Mouse (Mus musculus): ENCODE measurements around the gene Tent4a. TPM values are rescaled to one million over a fixed set of nuclear protein-coding genes. Genes with fewer than 3 reads are reported as not detected.

Tent4a gene
- polyA plus RNA-seq, 1 experiment from 2014 or later = 8.4 TPM

DNA sequence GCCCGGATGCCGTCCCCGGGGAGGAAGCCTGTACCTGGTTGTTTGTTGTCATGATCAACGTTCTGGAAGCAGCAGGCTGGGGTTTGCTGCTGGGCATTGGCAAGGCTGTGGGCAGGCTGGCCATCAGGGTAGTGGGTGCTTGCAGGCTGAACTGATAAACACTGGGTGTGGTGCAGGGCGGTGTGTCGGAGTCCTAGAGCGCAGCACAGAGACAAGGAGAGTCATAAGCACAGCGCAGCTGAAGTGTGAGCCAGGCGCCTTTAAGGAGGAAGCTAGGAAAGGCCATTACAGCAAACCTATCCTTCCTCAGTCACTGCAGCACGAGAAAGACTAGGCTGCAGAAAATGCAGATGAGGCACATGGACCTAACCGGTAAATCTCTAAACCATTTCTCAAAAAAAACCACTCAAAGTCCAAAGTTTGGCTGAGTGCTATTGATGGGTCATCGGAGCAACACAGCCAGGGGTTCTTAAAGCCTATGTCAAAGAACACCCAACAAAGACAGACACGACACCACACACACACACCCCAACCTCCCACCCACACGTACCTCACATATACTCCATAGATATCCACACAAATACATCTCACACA lies 32.2 kb downstream of the Tent4a start:
- Histone ChIP-seq H3K27me3 (ENCODE audit: control insufficient read depth, insufficient read depth, low read length) (no peaks in the 10 kb centered on the region), H3K4me1 (ENCODE audit: control insufficient read depth, insufficient read depth, low read length) (no peaks in the 10 kb centered on the region), H3K9ac (ENCODE audit: low read length) (no peak overlapping the region), H3K4me3 (ENCODE audit: low read depth, low read length) (no peak overlapping the region), H3K27ac (replicated peaks; ENCODE audit: low read depth, low read length) (no peak overlapping the region), H3K36me3 (ENCODE audit: control insufficient read depth, insufficient read depth, low read length) (peaks cover 28% of the 10 kb centered on the region), H3K9me3 (ENCODE audit: control insufficient read depth, low read length) (no peaks in the 10 kb centered on the region), H3K4me2 (ENCODE audit: low read depth, severe bottlenecking) (no peak overlapping the region)
- DNase-seq (ENCODE audit: low spot score) (no peak), ATAC-seq (ENCODE audit: insufficient number of reproducible peaks, low FRiP score, low TSS enrichment, low read depth) (no peak)
- 91% methylated on average over 14 of the region's 14 CpGs for WGBS

DNA sequence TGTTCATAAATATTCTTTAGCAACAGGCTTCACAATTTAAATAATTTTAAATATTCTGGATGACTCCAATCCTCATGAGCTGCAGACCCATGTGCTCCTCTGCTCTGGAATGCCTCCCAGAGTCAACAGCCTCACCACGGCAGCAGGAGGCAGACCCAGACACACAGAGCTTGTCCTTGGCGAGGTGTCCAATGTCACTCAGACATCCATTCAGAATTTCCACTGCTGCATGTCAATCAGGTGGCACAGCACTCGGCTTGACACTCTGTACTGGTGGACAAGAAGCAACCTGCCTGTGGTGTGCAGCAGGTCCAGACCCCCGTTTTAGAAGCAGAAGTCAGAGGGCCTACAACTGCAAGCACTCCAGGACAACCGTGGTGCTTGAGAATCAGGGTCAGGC lies 36.1 kb downstream of the Tent4a start:
- H3K27ac ChIP-seq (replicated peaks; ENCODE audit: low read depth, low read length) = no peak overlapping the region
- H3K4me2 ChIP-seq (ENCODE audit: low read depth, severe bottlenecking) = no peak overlapping the region
- no peak overlapping the region for H3K4me3 ChIP-seq (ENCODE audit: low read depth, low read length)
- peaks cover 22% of the 10 kb centered on the region for H3K36me3 ChIP-seq (ENCODE audit: control insufficient read depth, insufficient read depth, low read length)
- no peak overlapping the region for H3K9ac ChIP-seq (ENCODE audit: low read length)
- no peaks in the 10 kb centered on the region for H3K27me3 ChIP-seq (ENCODE audit: control insufficient read depth, insufficient read depth, low read length)
- DNase-seq (ENCODE audit: low spot score) (no peak), ATAC-seq (ENCODE audit: insufficient number of reproducible peaks, low FRiP score, low TSS enrichment, low read depth) (no peak)
- 90% methylated on average over 5 of the region's 5 CpGs for WGBS
- no peaks in the 10 kb centered on the region for H3K4me1 ChIP-seq (ENCODE audit: control insufficient read depth, insufficient read depth, low read length)
- H3K9me3 ChIP-seq (ENCODE audit: control insufficient read depth, low read length) = no peaks in the 10 kb centered on the region

DNA sequence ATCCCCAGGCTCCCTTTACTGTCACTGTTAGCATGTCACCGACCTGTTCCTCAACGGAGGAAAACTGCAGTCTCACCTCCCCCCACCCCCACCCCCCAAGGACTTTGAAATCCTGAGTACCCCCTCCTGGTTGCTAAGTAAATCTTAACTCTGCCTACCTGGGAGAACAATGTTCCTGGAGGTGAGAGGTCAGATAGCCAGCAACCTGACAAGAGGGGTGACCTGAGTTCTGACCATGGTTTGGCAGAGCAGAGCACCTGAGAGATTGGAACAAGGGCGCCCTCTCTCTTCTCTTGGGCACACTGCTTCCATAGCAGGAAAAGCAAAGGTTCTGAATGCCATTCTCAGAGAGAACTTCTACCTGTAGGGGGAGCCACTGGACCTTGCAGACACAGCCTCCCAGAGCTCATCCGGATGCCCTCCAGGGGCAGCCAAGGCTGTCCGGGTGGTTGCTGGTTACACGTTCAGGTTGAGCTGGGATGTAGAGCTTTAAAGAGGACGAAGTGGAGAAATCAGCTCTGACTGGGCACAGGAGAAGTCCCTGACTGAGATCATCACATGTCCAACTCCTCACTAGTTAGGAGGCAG lies 41.4 kb downstream of the Tent4a start:
- Histone ChIP-seq H3K9ac (ENCODE audit: low read length) (no peak overlapping the region), H3K27ac (replicated peaks; ENCODE audit: low read depth, low read length) (no peak overlapping the region), H3K36me3 (ENCODE audit: control insufficient read depth, insufficient read depth, low read length) (peaks cover 1% of the 10 kb centered on the region), H3K4me2 (ENCODE audit: low read depth, severe bottlenecking) (no peak overlapping the region), H3K27me3 (ENCODE audit: control insufficient read depth, insufficient read depth, low read length) (peaks cover 9% of the 10 kb centered on the region; the same call in 1 of the 2 replicates), H3K4me3 (ENCODE audit: low read depth, low read length) (no peak overlapping the region), H3K9me3 (ENCODE audit: control insufficient read depth, low read length) (no peaks in the 10 kb centered on the region), H3K4me1 (ENCODE audit: control insufficient read depth, insufficient read depth, low read length) (0 out of 2 replicates have a peak, but pooled peaks cover 3% of the 10 kb centered on the region)
- DNase-seq (ENCODE audit: low spot score) (peak; percentile 61), ATAC-seq (ENCODE audit: insufficient number of reproducible peaks, low FRiP score, low TSS enrichment, low read depth) (no peak)
- 25% methylated on average over 7 of the region's 7 CpGs for WGBS

DNA sequence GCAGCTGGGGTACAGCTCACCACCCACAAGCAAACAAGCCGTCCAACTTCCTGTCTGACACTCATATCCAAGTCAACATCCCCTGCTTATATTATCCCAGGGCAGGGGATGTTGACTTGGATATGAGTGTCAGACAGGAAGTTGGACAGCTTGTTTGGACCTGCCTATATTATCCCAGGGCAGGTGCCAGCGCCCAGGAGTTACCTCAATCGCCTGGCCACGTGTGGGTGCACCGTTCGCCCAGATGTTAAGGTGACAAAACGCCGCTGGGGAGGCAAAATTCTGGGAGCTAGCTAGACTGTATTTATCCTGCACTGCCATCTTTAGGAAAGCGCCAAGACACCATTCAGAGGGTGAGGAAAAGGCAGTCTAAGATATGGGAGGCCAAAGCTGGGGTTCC lies 44.6 kb downstream of the Tent4a start:
- DNase-seq (ENCODE audit: low spot score) (no peak), ATAC-seq (ENCODE audit: insufficient number of reproducible peaks, low FRiP score, low TSS enrichment, low read depth) (no peak)
- Histone ChIP-seq H3K4me3 (ENCODE audit: low read depth, low read length) (no peak overlapping the region), H3K4me2 (ENCODE audit: low read depth, severe bottlenecking) (no peak overlapping the region), H3K4me1 (ENCODE audit: control insufficient read depth, insufficient read depth, low read length) (0 out of 2 replicates have a peak, but pooled peaks cover 3% of the 10 kb centered on the region), H3K9ac (ENCODE audit: low read length) (no peak overlapping the region), H3K27me3 (ENCODE audit: control insufficient read depth, insufficient read depth, low read length) (peaks cover 14% of the 10 kb centered on the region), H3K27ac (replicated peaks; ENCODE audit: low read depth, low read length) (no peak overlapping the region), H3K36me3 (ENCODE audit: control insufficient read depth, insufficient read depth, low read length) (no peaks in the 10 kb centered on the region), H3K9me3 (ENCODE audit: control insufficient read depth, low read length) (no peaks in the 10 kb centered on the region)
- WGBS = 82% methylated on average over 9 of the region's 9 CpGs

DNA sequence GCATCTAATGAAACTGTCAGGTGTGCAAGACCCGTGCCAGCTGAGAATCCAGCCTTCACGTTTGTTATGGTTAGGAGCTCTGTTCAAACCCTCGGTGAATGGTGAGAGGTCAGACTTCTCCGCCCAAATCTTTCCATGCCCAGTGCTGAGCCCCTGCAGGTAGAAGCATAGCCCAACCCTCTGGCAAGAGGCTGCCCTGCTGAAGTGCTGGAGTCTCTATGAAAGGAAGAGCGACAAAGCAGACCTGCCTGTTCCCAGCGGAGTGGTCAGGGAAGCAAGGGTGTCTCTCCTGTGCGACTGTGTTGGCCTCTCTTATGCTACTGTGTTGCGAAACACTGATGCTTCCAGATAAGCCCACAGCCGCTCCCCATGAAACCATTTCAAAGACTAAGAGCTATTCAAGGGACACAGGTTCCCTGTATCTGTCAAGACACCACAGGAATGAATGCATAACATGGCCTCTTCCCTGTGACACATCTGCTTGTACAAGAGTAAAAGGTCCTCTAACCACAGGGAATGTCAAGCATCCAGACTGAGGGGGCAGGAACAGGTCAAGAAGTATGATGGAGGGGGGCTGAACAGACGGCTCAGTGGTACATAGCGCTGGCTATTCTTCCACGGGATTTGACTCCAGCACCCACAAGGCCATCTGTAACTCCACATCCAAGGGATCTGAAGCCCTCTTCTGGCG lies 45.7 kb downstream of the Tent4a start:
- no peak for DNase-seq (ENCODE audit: low spot score)
- no peak overlapping the region for H3K4me2 ChIP-seq (ENCODE audit: low read depth, severe bottlenecking)
- H3K36me3 ChIP-seq (ENCODE audit: control insufficient read depth, insufficient read depth, low read length) = no peaks in the 10 kb centered on the region
- no peak for ATAC-seq (ENCODE audit: insufficient number of reproducible peaks, low FRiP score, low TSS enrichment, low read depth)
- no peak overlapping the region for H3K9ac ChIP-seq (ENCODE audit: low read length)
- H3K4me1 ChIP-seq (ENCODE audit: control insufficient read depth, insufficient read depth, low read length) = 0 out of 2 replicates have a peak, but pooled peaks cover 3% of the 10 kb centered on the region
- no peak overlapping the region for H3K4me3 ChIP-seq (ENCODE audit: low read depth, low read length)
- no peak overlapping the region for H3K27ac ChIP-seq (replicated peaks; ENCODE audit: low read depth, low read length)
- H3K9me3 ChIP-seq (ENCODE audit: control insufficient read depth, low read length) = no peaks in the 10 kb centered on the region
- H3K27me3 ChIP-seq (ENCODE audit: control insufficient read depth, insufficient read depth, low read length) = peaks cover 18% of the 10 kb centered on the region
- WGBS = 40% methylated on average over 13 of the region's 13 CpGs

DNA sequence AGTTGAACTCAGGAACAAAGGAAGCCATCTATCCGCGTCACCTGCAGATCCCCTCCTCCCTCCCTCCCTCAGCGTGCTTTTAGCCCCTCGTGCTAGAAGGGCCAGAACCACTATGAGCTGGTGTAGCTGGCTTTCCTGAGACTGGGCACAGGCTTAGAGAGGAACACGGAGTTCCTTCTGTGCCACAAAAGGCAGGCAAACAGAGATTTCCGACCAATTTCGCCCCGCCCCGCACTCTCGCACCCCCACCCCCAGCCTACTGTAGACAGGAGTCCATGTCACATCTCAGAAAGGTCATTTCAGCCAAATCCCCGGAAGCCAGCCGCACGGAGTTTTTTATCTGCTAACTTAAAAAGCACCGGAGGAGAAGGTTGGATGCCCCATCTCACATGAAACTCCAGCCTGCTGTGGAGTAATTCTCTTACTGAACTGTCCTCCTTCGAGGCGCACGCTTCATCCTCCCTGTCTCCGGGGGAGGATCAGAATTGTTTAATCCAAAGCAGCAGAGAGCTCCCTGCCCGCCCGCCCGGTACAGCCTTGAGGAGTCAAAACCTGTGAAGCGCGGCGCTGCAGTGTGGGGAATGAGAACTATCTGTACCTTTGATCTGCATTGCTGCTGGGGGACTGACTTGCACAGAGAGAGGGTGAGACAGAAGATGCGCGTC lies 46.7 kb downstream of the Tent4a start:
- peak overlapping the region; percentile 15; the same call in 1 of the 2 replicates for H3K4me2 ChIP-seq (ENCODE audit: low read depth, severe bottlenecking)
- H3K9ac ChIP-seq (ENCODE audit: low read length) = no peak overlapping the region
- WGBS = 1% methylated on average over 26 of the region's 26 CpGs
- DNase-seq (ENCODE audit: low spot score) (peak; percentile 42), ATAC-seq (ENCODE audit: insufficient number of reproducible peaks, low FRiP score, low TSS enrichment, low read depth) (no peak)
- no peaks in the 10 kb centered on the region for H3K9me3 ChIP-seq (ENCODE audit: control insufficient read depth, low read length)
- H3K4me3 ChIP-seq (ENCODE audit: low read depth, low read length) = peak overlapping the region; percentile 14; the same call in 1 of the 2 replicates
- H3K4me1 ChIP-seq (ENCODE audit: control insufficient read depth, insufficient read depth, low read length) = 0 out of 2 replicates have a peak, but pooled peaks cover 3% of the 10 kb centered on the region
- H3K36me3 ChIP-seq (ENCODE audit: control insufficient read depth, insufficient read depth, low read length) = no peaks in the 10 kb centered on the region
- H3K27ac ChIP-seq (replicated peaks; ENCODE audit: low read depth, low read length) = no peak overlapping the region
- peaks cover 28% of the 10 kb centered on the region for H3K27me3 ChIP-seq (ENCODE audit: control insufficient read depth, insufficient read depth, low read length)

DNA sequence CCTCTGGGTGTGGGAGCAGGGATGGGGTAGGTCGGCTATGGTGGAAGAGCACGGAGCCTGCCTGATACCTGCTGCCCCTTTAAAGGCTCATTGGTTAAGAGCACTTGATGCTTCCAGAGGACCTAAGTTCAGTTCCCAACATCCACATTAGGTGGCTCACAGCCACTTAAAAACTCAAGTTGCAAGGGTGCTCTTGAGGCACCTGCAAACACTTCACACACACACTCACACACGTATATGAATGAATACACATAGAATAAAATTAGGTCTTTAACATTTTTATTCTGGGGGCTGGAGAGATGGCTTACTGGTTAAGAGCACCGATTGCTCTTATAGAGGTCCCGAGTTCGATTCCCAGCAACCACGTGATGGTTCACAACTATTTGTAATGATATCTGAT lies 47.3 kb downstream of the Tent4a start:
- Histone ChIP-seq H3K4me2 (ENCODE audit: low read depth, severe bottlenecking) (no peak overlapping the region), H3K27me3 (ENCODE audit: control insufficient read depth, insufficient read depth, low read length) (peaks cover 32% of the 10 kb centered on the region), H3K27ac (replicated peaks; ENCODE audit: low read depth, low read length) (no peak overlapping the region), H3K9me3 (ENCODE audit: control insufficient read depth, low read length) (no peaks in the 10 kb centered on the region), H3K36me3 (ENCODE audit: control insufficient read depth, insufficient read depth, low read length) (no peaks in the 10 kb centered on the region), H3K4me1 (ENCODE audit: control insufficient read depth, insufficient read depth, low read length) (peaks cover 3% of the 10 kb centered on the region), H3K4me3 (ENCODE audit: low read depth, low read length) (no peak overlapping the region), H3K9ac (ENCODE audit: low read length) (no peak overlapping the region)
- 82% methylated on average over 7 of the region's 7 CpGs for WGBS
- no peak for DNase-seq (ENCODE audit: low spot score)
- ATAC-seq (ENCODE audit: insufficient number of reproducible peaks, low FRiP score, low TSS enrichment, low read depth) = no peak

DNA sequence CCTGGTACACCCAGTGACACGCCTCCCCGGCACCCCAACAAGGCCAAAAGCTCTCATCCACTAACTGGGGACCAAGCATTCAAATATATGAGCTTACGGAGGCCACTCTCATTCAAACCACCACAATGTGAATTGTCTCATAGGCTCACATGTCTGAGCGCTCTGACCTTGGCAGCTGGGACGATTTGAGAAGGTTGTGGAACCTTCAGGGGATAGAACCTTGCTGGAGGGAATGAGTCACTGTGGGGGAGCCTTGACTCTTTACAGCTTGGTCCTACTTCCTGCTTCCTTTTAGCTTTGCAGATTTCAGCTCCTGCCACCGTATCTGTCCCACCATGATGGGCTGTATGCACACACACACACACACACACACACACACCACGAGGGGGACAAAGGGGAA lies 48.6 kb downstream of the Tent4a start:
- no peak overlapping the region for H3K4me2 ChIP-seq (ENCODE audit: low read depth, severe bottlenecking)
- H3K36me3 ChIP-seq (ENCODE audit: control insufficient read depth, insufficient read depth, low read length) = no peaks in the 10 kb centered on the region
- H3K27me3 ChIP-seq (ENCODE audit: control insufficient read depth, insufficient read depth, low read length) = peaks cover 42% of the 10 kb centered on the region
- H3K4me3 ChIP-seq (ENCODE audit: low read depth, low read length) = no peak overlapping the region
- 74% methylated on average over 7 of the region's 7 CpGs for WGBS
- ATAC-seq (ENCODE audit: insufficient number of reproducible peaks, low FRiP score, low TSS enrichment, low read depth) (no peak), DNase-seq (ENCODE audit: low spot score) (no peak)
- no peak overlapping the region for H3K27ac ChIP-seq (replicated peaks; ENCODE audit: low read depth, low read length)
- no peaks in the 10 kb centered on the region for H3K9me3 ChIP-seq (ENCODE audit: control insufficient read depth, low read length)
- H3K4me1 ChIP-seq (ENCODE audit: control insufficient read depth, insufficient read depth, low read length) = peaks cover 14% of the 10 kb centered on the region
- no peak overlapping the region for H3K9ac ChIP-seq (ENCODE audit: low read length)

Data from limb, embryonic 11.5 days (tissue).